8 mouse cellular contexts compared by ENCODE assay signal in the genomic region with DNA sequence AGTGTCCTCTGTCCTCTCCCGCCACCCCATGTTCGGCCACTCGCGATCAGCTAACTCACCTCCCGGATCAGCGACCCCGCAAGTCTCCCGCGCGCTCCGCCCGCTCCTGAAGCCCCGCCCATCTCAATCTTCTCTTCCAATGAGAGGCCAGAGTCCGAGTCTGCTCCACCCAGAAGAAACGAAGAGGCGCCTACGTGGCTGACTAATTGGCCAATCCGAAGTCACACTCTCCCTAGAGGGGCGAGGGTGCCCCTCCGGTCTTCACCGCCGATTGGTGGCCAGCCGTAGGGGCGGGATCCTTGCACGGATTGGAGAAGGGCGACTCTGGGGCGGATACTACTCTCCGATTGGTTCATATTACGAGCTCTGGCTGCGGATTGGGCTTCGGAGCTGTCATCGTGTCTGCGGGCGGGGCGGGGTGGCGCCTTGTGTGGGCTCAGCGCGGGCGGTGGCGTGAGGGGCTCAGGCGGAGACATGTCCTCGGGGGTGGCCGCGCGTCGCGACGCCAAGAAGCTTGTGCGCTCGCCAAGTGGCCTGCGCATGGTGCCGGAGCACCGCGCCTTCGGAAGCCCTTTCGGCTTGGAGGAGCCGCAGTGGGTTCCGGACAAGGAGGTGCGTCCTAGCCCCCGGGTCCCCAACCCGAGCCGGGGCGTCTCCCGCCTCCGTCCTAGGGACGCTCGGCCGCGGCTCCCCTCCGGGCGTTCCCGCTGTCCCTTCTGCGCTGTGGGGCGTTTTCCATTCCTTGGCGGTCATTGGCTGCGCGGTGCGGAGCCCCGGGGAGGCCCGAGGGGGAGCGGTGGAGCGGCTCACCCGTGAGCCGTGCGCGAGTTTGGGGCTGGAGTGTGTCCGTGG. TPM values are rescaled to one million over a fixed set of nuclear protein-coding genes. Genes with fewer than 3 reads are reported as not detected.
DNase-seq lines count a peak whose midpoint lies in the region; ATAC-seq and TF ChIP-seq lines count a peak whose summit lies in the region.

A gene (minus strand): TSS at position 108 of the 852 bp plus-strand sequence.
A gene (plus strand): TSS at position 405 of the 852 bp plus-strand sequence.

- H3K9ac ChIP-seq in hindbrain, postnatal 0 days (replicated peaks; ENCODE audit: low read length) = peak within 1 kb of the TSS; percentile 75

- peak within 1 kb of the TSS; percentile 84 for H3K4me2 ChIP-seq in hindbrain, postnatal 0 days (ENCODE audit: low read depth, low read length)

- H3K4me1 ChIP-seq in hindbrain, postnatal 0 days (ENCODE audit: insufficient read depth, low read length) = peaks cover 17% of the 10 kb centered on the region

- intact Hi-C loops in gastrocnemius, adult 2 months (cut with DNase I) = loop anchor here (10.0 kb wide), 1 partner anchor 1011 kb away; a partner anchor contains a TSS
- intact Hi-C loops in left cerebral cortex, adult 2 months (cut with DNase I) = loop anchor here (5.0 kb wide), 1 partner anchor 147 kb away; no protein-coding TSS in a partner anchor

- H3K4me3 ChIP-seq in gastrocnemius, adult 2 months = peak within 1 kb of the TSS; percentile 88
- H3K4me3 ChIP-seq in hindbrain, postnatal 0 days (ENCODE audit: low read length) = peak within 1 kb of the TSS; percentile 90
- H3K4me3 ChIP-seq in left cerebral cortex, adult 2 months = peak within 1 kb of the TSS; percentile 99

- peak within 1 kb of the TSS; percentile 96 for H3K27ac ChIP-seq in gastrocnemius, adult 2 months
- peak within 1 kb of the TSS; percentile 88 for H3K27ac ChIP-seq in hindbrain, postnatal 0 days
- H3K27ac ChIP-seq in left cerebral cortex, adult 2 months = peak within 1 kb of the TSS; percentile 92

- peak; percentile 87 for ATAC-seq in common myeloid progenitor, adult 5-6 weeks (replicated peaks; ENCODE audit: low read depth, poor library complexity, severe bottlenecking)
- ATAC-seq in hindbrain, postnatal 0 days = peak; percentile 99
- ATAC-seq in megakaryocyte, adult 5-6 weeks (ENCODE audit: poor library complexity, severe bottlenecking) = peak; percentile 84

- no peaks in the 10 kb centered on the region for H3K36me3 ChIP-seq in hindbrain, postnatal 0 days (ENCODE audit: insufficient read depth, low read length)

- TF ChIP-seq CTCF in gastrocnemius, adult 2 months (IDR thresholded peaks at IDR 0.05) = no peak
- no peak for TF ChIP-seq CTCF in hindbrain, postnatal 0 days (IDR thresholded peaks at IDR 0.05; ENCODE audit: low read depth)
- TF ChIP-seq CTCF in left cerebral cortex, adult 2 months (IDR thresholded peaks at IDR 0.05) = no peak

- H3K9me3 ChIP-seq in hindbrain, postnatal 0 days (ENCODE audit: low read length) = no peaks in the 10 kb centered on the region

- WGBS in hindbrain, postnatal 0 days = 1% methylated on average over 85 of the region's 87 CpGs

- no peaks in the 10 kb centered on the region for H3K27me3 ChIP-seq in hindbrain, postnatal 0 days (ENCODE audit: insufficient read depth, low read length)

- DNase-seq in ZHBTc4 (ENCODE audit: low read depth, low spot score) = peak; percentile 100
- DNase-seq in gastrocnemius, adult 2 months = peak; percentile 99
- DNase-seq in hindbrain, postnatal 0 days (ENCODE audit: low spot score) = peak; percentile 100
- peak; percentile 94 to 98 for DNase-seq in left cerebral cortex, adult 2 months (ENCODE audit: extremely low spot score in 1 of 2, low spot score in 2 of 2)
- peak; percentile 97 to 98 for DNase-seq in right cerebral cortex, adult 2 months (ENCODE audit: low spot score in 2 of 2)
- DNase-seq in urinary bladder, postnatal 14 days (ENCODE audit: low spot score) = peak; percentile 97

RNA-seq across cellular contexts. Expression of the first gene that starts in this region (rescaled TPM):
- 6.6 and 8.4 TPM in 2 replicates for total RNA-seq in common myeloid progenitor, adult 5-6 weeks (2017)
- total RNA-seq in gastrocnemius, adult 2 months (2021) = under 1 TPM in 1 of 2 experiments, not detected in 1; 0.47 TPM
- 16.8 and 17.4 TPM in 2 replicates for total RNA-seq in hindbrain, postnatal 0 days (2014; rRNA removed)
- 2.6 and 2.7 TPM in 2 replicates for polyA plus RNA-seq in hindbrain, postnatal 0 days (2015; fragmentation: Nextera tagmentation; extraction: Ambion mirVana)
- total RNA-seq in left cerebral cortex, adult 2 months (2021) = 1 to 10 TPM; 3.1 to 3.4 TPM
- 3.7 and 4.6 TPM in 2 replicates for total RNA-seq in megakaryocyte, adult 5-6 weeks (2015)
- total RNA-seq in megakaryocyte, adult 5-6 weeks (2017) = 3.2 and 3.3 TPM in 2 replicates

RNA-seq across cellular contexts. Expression of the second gene that starts in this region (rescaled TPM):
- total RNA-seq in common myeloid progenitor, adult 5-6 weeks (2017) = 8.4 and 12.3 TPM in 2 replicates
- 10 to 100 TPM; 15.6 to 18.0 TPM for total RNA-seq in gastrocnemius, adult 2 months (2021)
- 43.4 and 44.3 TPM in 2 replicates for total RNA-seq in hindbrain, postnatal 0 days (2014; rRNA removed)
- 44.8 and 48.3 TPM in 2 replicates for polyA plus RNA-seq in hindbrain, postnatal 0 days (2015; fragmentation: Nextera tagmentation; extraction: Ambion mirVana)
- 10 to 100 TPM; 20.5 to 21.0 TPM for total RNA-seq in left cerebral cortex, adult 2 months (2021)
- 10.5 and 14.8 TPM in 2 replicates for total RNA-seq in megakaryocyte, adult 5-6 weeks (2015)
- total RNA-seq in megakaryocyte, adult 5-6 weeks (2017) = 7.4 and 11.0 TPM in 2 replicates

Comparison
In these comparisons a context has a peak if more than half of its experiments do, and no peak if none do; other contexts are left out.
1. Peak in every context shown above with its lines: DNase-seq, ATAC-seq, H3K4me3 ChIP-seq and H3K27ac ChIP-seq.